Mouse (Mus musculus): ENCODE measurements around the gene Pten.

GRCm38 (mm10) chr19:32778411-32778810, 21.1 kb downstream of the Pten start:
- no peak for TF ChIP-seq POLR2A (IDR thresholded peaks at IDR 0.05; ENCODE audit: borderline replicate concordance, extremely low read depth, low read depth, low read length)
- TF ChIP-seq CTCF (IDR thresholded peaks at IDR 0.05; ENCODE audit: insufficient read depth, low read length) = no peak
